Mouse (Mus musculus): ENCODE measurements around the gene Mctp1. TPM values are rescaled to one million over a fixed set of nuclear protein-coding genes. Genes with fewer than 3 reads are reported as not detected.

Mctp1 gene
- polyA plus RNA-seq, 1 experiment from 2014 or later = 1.4 TPM

DNA sequence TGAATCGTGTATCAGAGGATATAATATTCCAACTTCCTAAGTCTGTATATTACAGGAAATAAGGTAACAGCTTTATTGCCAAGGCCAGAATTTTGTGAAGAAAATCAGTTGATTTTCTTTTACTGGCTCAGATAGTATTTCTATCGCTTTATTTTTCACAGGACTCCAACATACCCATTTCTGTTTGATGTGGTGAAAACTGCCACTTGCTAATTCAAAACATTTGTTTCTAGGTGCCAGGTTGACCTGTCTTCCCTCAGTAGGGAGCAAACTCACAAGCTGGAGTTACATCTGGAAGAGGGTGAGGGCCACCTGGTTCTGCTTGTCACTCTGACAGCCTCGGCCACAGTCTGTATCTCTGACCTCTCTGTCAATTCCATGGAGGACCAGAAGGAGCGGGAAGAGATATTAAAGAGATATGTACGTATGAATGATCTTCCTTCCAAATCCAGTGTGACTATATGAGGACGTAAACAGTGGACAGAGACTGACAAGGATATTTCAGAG, 416.8 kb downstream of the Mctp1 start:
- no peak overlapping the region for H3K27ac ChIP-seq (replicated peaks)
- ATAC-seq (ENCODE audit: insufficient number of reproducible peaks, low FRiP score, low TSS enrichment, low read depth) = no peak
- 41% methylated on average over 6 of the region's 6 CpGs for WGBS
- no peaks in the 10 kb centered on the region for H3K36me3 ChIP-seq
- H3K4me3 ChIP-seq (replicated peaks) = no peak overlapping the region
- no peak overlapping the region for H3K9ac ChIP-seq
- H3K27me3 ChIP-seq = no peaks in the 10 kb centered on the region
- H3K4me1 ChIP-seq = no peaks in the 10 kb centered on the region
- no peaks in the 10 kb centered on the region for H3K9me3 ChIP-seq (replicated peaks)
- H3K4me2 ChIP-seq (replicated peaks) = no peak overlapping the region

- Histone ChIP-seq H3K36me3 (no peaks in the 10 kb centered on the region), H3K9me3 (replicated peaks) (no peaks in the 10 kb centered on the region), H3K4me1 (no peaks in the 10 kb centered on the region), H3K4me3 (replicated peaks) (no peak overlapping the region), H3K27me3 (no peaks in the 10 kb centered on the region), H3K4me2 (replicated peaks) (no peak overlapping the region), H3K9ac (no peak overlapping the region), H3K27ac (replicated peaks) (no peak overlapping the region)
- WGBS = 44% methylated on average over 3 of the region's 3 CpGs
- no peak for ATAC-seq (ENCODE audit: insufficient number of reproducible peaks, low FRiP score, low TSS enrichment, low read depth)
Measured at GRCm38 (mm10) chr13:76802051-76802728, 417.9 kb downstream of the Mctp1 start.

DNA sequence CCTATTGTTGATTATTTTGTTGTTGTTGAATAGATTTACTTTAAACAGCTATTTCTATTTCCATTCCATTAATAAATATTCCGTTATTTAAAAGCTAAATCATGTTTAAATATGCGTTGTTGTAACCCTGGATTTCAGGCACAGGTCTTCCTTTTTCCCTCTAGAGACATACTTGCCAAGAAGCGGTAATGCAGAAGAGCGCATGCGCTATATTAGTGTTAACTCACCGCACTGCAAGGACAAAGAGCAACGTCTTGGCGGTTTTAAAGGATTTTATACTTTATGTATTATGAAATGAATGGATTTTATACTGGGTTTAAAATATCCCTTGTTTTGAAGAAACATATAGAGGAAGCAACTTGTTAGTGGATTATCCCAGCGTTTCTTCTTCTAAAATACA, 418.6 kb downstream of the Mctp1 start:
- no peak overlapping the region for H3K4me3 ChIP-seq (replicated peaks)
- no peak overlapping the region for H3K27ac ChIP-seq (replicated peaks)
- H3K9me3 ChIP-seq (replicated peaks) = no peaks in the 10 kb centered on the region
- no peaks in the 10 kb centered on the region for H3K36me3 ChIP-seq
- H3K27me3 ChIP-seq = no peaks in the 10 kb centered on the region
- no peak for ATAC-seq (ENCODE audit: insufficient number of reproducible peaks, low FRiP score, low TSS enrichment, low read depth)
- H3K9ac ChIP-seq = no peak overlapping the region
- no peaks in the 10 kb centered on the region for H3K4me1 ChIP-seq
- H3K4me2 ChIP-seq (replicated peaks) = no peak overlapping the region
- WGBS = 85% methylated on average over 9 of the region's 9 CpGs

DNA sequence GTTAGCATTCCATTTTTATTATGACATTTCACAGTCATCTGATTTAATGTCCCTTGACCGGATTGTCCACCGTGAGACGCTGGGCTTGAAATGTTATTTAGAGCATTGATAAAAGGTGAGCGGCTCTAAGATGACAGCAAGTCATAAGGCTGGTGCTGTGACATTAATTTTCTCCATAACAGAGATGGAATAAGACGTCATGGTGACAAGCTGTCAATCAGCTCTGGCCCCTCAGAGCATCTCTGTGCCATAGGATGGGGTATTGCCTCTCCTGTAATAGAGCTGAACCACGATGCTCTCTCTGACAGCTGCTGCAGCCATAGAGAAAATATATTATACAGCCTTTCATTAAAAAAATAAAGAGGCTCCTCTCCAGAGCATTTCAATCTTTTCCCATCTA, 419.5 kb downstream of the Mctp1 start:
- Histone ChIP-seq H3K4me3 (replicated peaks) (no peak overlapping the region), H3K27ac (replicated peaks) (no peak overlapping the region), H3K27me3 (no peaks in the 10 kb centered on the region), H3K4me1 (no peaks in the 10 kb centered on the region), H3K9ac (no peak overlapping the region), H3K4me2 (replicated peaks) (no peak overlapping the region), H3K36me3 (no peaks in the 10 kb centered on the region), H3K9me3 (replicated peaks) (no peaks in the 10 kb centered on the region)
- ATAC-seq (ENCODE audit: insufficient number of reproducible peaks, low FRiP score, low TSS enrichment, low read depth) = no peak
- WGBS = 59% methylated on average over 6 of the region's 6 CpGs

DNA sequence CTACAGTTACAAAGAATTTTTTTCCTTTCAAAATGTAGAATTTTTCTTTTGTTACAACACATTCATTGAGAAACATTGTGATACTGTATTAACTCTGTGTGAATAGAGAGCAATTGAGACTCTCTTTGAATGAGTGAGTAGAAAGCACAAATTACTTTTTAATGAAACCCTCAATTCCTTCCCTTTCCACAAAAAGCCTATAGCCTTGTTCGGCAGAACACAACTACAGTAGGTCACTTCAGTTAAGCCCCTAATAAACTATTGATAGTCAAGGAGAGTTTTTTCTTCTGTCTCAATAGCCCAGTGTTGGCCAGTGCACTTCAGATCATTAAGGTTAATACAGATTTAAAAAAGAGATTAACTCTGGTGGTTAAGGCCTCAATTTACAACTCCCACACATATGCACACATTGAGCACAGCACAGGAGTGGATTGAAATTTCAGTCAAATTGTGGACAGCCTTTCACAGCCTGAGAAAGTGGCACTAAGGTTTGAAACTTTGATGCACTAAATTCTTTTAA, 424.6 kb downstream of the Mctp1 start:
- Histone ChIP-seq H3K36me3 (no peaks in the 10 kb centered on the region), H3K4me3 (replicated peaks) (no peak overlapping the region), H3K4me2 (replicated peaks) (no peak overlapping the region), H3K27me3 (no peaks in the 10 kb centered on the region), H3K9me3 (replicated peaks) (no peaks in the 10 kb centered on the region), H3K4me1 (no peaks in the 10 kb centered on the region), H3K27ac (replicated peaks) (no peak overlapping the region), H3K9ac (no peak overlapping the region)
- WGBS = 50% methylated on average over 1 of the region's 1 CpGs
- ATAC-seq (ENCODE audit: insufficient number of reproducible peaks, low FRiP score, low TSS enrichment, low read depth) = no peak

- Histone ChIP-seq H3K27ac (replicated peaks) (no peak overlapping the region), H3K4me3 (replicated peaks) (no peak overlapping the region), H3K27me3 (no peaks in the 10 kb centered on the region), H3K4me1 (no peaks in the 10 kb centered on the region), H3K9ac (no peak overlapping the region), H3K9me3 (replicated peaks) (no peaks in the 10 kb centered on the region), H3K36me3 (no peaks in the 10 kb centered on the region), H3K4me2 (replicated peaks) (no peak overlapping the region)
- 10% methylated on average over 2 of the region's 2 CpGs for WGBS
- ATAC-seq (ENCODE audit: insufficient number of reproducible peaks, low FRiP score, low TSS enrichment, low read depth) = no peak
Measured at GRCm38 (mm10) chr13:76809802-76810201, 425.5 kb downstream of the Mctp1 start.

GRCm38 (mm10) chr13:76810496-76810939, 426.2 kb downstream of the Mctp1 start:
- H3K36me3 ChIP-seq = no peaks in the 10 kb centered on the region
- 17% methylated on average over 7 of the region's 7 CpGs for WGBS
- no peak overlapping the region for H3K27ac ChIP-seq (replicated peaks)
- H3K9ac ChIP-seq = no peak overlapping the region
- H3K4me1 ChIP-seq = no peaks in the 10 kb centered on the region
- no peak; the same call in 1 of the 2 replicates for ATAC-seq (ENCODE audit: insufficient number of reproducible peaks, low FRiP score, low TSS enrichment, low read depth)
- no peaks in the 10 kb centered on the region for H3K9me3 ChIP-seq (replicated peaks)
- H3K4me3 ChIP-seq (replicated peaks) = no peak overlapping the region
- H3K4me2 ChIP-seq (replicated peaks) = no peak overlapping the region
- no peaks in the 10 kb centered on the region for H3K27me3 ChIP-seq

DNA sequence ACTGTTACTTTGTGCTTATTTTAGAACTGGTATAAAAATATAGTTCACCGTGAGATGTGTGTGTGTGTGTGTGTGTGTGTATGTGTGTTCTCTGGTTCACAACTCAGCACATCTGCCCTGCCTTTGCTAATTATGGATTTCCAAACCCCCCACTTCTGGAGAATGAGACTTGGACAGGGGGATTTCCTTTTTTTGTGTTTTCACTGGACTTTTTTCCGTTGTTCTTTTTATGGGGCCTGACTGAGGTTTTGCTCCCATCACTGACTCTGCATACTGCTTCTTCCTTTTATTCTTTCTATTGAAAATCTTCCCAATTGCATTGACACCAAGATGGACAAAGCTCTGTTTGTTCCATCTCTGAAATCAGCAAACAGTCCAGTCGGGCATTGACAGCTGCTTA, 438.7 kb downstream of the Mctp1 start:
- H3K27me3 ChIP-seq = no peaks in the 10 kb centered on the region
- no peak overlapping the region for H3K4me2 ChIP-seq (replicated peaks)
- H3K36me3 ChIP-seq = no peaks in the 10 kb centered on the region
- ATAC-seq (ENCODE audit: insufficient number of reproducible peaks, low FRiP score, low TSS enrichment, low read depth) = no peak
- H3K27ac ChIP-seq (replicated peaks) = no peak overlapping the region
- no peaks in the 10 kb centered on the region for H3K4me1 ChIP-seq
- WGBS = 53% methylated on average over 3 of the region's 3 CpGs
- H3K9ac ChIP-seq = no peak overlapping the region
- H3K9me3 ChIP-seq (replicated peaks) = no peaks in the 10 kb centered on the region
- no peak overlapping the region for H3K4me3 ChIP-seq (replicated peaks)

DNA sequence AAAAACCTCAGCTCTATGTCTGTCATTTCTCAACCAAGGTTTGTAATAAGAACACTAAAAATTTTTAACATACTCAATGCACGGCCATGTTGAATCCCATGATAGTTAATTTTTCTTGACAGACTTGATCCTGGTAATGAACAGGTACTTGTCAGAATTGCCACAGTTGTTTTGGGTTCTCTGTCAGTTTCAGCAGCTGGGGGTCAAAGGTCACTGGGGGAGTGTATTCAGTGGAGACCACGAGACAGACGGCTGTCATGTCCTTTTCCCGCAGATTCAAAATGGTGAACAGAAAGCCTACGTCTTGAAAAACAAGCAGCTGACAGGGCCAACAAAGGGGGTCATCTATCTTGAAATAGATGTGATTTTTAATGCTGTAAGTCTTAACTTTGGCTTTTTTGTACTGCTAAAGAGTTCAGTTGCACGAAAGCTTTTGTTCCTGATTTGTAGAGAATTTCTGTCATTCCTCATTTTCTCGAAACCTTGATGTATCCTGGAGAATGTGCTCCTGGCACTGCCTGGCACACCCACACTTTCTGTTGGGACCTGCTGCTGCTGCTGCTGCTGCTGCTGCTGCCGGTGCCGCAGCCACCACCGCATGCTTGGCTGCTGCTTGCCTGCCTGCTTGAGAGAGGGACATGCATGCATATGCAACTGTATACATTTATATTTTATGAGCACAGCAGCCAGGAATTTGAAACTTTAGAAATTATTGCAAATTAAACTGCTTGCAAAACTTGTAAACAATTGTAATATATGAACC, 440.8 kb downstream of the Mctp1 start:
- 33% methylated on average over 10 of the region's 10 CpGs for WGBS
- H3K9me3 ChIP-seq (replicated peaks) = no peaks in the 10 kb centered on the region
- no peaks in the 10 kb centered on the region for H3K27me3 ChIP-seq
- H3K27ac ChIP-seq (replicated peaks) = no peak overlapping the region
- H3K4me1 ChIP-seq = no peaks in the 10 kb centered on the region
- ATAC-seq (ENCODE audit: insufficient number of reproducible peaks, low FRiP score, low TSS enrichment, low read depth) = no peak
- H3K36me3 ChIP-seq = no peaks in the 10 kb centered on the region
- no peak overlapping the region for H3K9ac ChIP-seq
- H3K4me3 ChIP-seq (replicated peaks) = no peak overlapping the region
- no peak overlapping the region for H3K4me2 ChIP-seq (replicated peaks)

DNA sequence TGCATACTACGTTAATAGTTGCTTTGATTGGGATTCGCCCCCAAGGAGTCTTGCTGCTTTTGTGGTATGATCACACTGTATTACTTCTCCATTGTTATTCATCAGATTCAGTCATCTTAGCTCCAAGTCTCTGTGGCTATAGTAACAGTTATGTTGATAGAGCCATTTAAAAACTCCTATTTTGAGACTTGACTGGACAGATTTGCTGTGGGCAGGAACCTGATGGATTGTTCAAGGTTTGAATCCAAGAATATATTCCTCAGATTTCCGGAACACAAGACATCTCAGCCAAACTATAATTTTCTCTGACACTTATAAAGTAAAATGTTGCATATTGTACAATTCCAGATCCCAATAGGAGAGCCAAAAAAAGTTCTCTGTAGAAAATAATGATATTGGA, 443.4 kb downstream of the Mctp1 start:
- WGBS = 62% methylated on average over 3 of the region's 3 CpGs
- Histone ChIP-seq H3K9ac (no peak overlapping the region), H3K4me3 (replicated peaks) (no peak overlapping the region), H3K27ac (replicated peaks) (no peak overlapping the region), H3K27me3 (no peaks in the 10 kb centered on the region), H3K9me3 (replicated peaks) (no peaks in the 10 kb centered on the region), H3K4me2 (replicated peaks) (no peak overlapping the region), H3K4me1 (no peaks in the 10 kb centered on the region), H3K36me3 (no peaks in the 10 kb centered on the region)
- ATAC-seq (ENCODE audit: insufficient number of reproducible peaks, low FRiP score, low TSS enrichment, low read depth) = no peak

GRCm38 (mm10) chr13:76838031-76838430, 453.7 kb downstream of the Mctp1 start:
- no peaks in the 10 kb centered on the region for H3K9me3 ChIP-seq (replicated peaks)
- H3K4me1 ChIP-seq = no peaks in the 10 kb centered on the region
- H3K27ac ChIP-seq (replicated peaks) = no peak overlapping the region
- no peaks in the 10 kb centered on the region for H3K27me3 ChIP-seq
- no peak for ATAC-seq (ENCODE audit: insufficient number of reproducible peaks, low FRiP score, low TSS enrichment, low read depth)
- no peak overlapping the region for H3K4me2 ChIP-seq (replicated peaks)
- no peak overlapping the region for H3K9ac ChIP-seq
- no peaks in the 10 kb centered on the region for H3K36me3 ChIP-seq
- no peak overlapping the region for H3K4me3 ChIP-seq (replicated peaks)
- WGBS = 61% methylated on average over 3 of the region's 3 CpGs

All from embryonic facial prominence, embryonic 15.5 days (tissue).